Mouse (Mus musculus) kidney, embryonic 15.5 days (tissue): ENCODE data around the gene Slc25a44. TPM values are rescaled to one million over a fixed set of nuclear protein-coding genes. Genes with fewer than 3 reads are reported as not detected.
A peak's percentile ranks its signal among the peaks of the same experiment; 100 is the strongest.
"Not testable (repeated sequence)": the region's sequence is repeated elsewhere in the genome, so short reads cannot be mapped to it uniquely, and the experiment has no call there.

Source experiments
- ATAC-seq: fragments of 200-750 bp; cut with Nextera tagmentation; replicated peaks from 2 replicates; pipeline ENCODE4 v1.8.0; 2017; ENCODE audit warnings: moderate TSS enrichment; ENCODE audit not compliant: low FRiP score
- H3K27ac ChIP-seq: fragments of 300-500 bp; sonication (generic); 2 replicates; pipeline ENCODE4 v1.5.1; 2015; ENCODE audit warnings: mild to moderate bottlenecking, inconsistent platforms
- H3K27me3 ChIP-seq: fragments of 300-500 bp; sonication (generic); 2 replicates; pipeline ENCODE4 v1.6.1; 2015; ENCODE audit warnings: inconsistent platforms
- H3K36me3 ChIP-seq: fragments of 300-500 bp; sonication (generic); 2 replicates; pipeline ENCODE4 v1.6.1; 2015; ENCODE audit warnings: inconsistent platforms
- H3K4me1 ChIP-seq: fragments of 300-500 bp; sonication (generic); 2 replicates; pipeline ENCODE4 v1.6.1; 2015; ENCODE audit warnings: inconsistent platforms
- H3K4me2 ChIP-seq: fragments of 300-500 bp; sonication (generic); 2 replicates; pipeline ENCODE4 v1.6.1; 2015; ENCODE audit warnings: moderate library complexity, mild to moderate bottlenecking, inconsistent platforms
- H3K4me3 ChIP-seq: fragments of 300-500 bp; sonication (generic); replicated peaks from 2 replicates; pipeline ENCODE4 v1.5.1; 2015; ENCODE audit warnings: mild to moderate bottlenecking, inconsistent platforms
- H3K9ac ChIP-seq: fragments of 300-500 bp; sonication (generic); 2 replicates; pipeline ENCODE4 v1.6.1; 2015; ENCODE audit warnings: mild to moderate bottlenecking, inconsistent platforms
- H3K9me3 ChIP-seq: fragments of 300-500 bp; sonication (generic); replicated peaks from 2 replicates; pipeline ENCODE4 v1.6.1; 2016; ENCODE audit warnings: inconsistent platforms
- WGBS: fragments of 180-500 bp; shearing (Covaris S2); methylation state at CpG from one replicate; pipeline ENCODE4 v1.1.7; 2015; ENCODE audit warnings: mixed read lengths; 5-methylcytosine and 5-hydroxymethylcytosine counted together
- polyA plus RNA-seq: library from polyadenylated mRNA; unstranded; fragments of >200 nt; fragmentation: Nextera tagmentation; extraction: Ambion mirVana; gene quantifications from 2 replicates; pipeline ENCODE4 v1.2.1, GENCODE M21; 2015

The Slc25a44 gene
- polyA plus RNA-seq, 1 experiment from 2014 or later, result 17.6 TPM

DNA sequence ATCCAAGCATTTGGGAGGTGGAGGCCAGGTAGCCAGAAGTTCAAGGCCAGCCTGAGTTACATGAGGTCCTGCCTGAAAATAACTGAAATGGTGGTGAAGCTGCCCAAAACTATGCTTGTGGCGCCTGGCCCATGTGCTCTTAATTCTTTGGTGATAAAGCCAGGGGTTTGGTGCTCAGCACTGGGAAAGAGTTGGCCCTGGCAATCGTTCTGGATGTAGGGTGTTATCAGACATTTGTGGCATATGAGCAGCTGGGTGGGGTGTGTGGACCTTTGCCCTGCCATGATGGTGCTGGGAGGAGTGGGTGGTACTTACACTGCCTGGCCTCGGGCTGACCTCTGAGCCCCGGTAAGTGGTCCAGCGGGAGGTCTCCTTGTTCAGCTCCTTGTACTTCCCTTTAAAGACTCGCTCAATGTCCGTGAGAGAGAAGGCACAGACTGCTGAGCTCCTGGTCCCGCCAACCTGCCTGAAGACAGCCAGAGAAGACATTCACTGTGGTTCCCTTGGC, 22.8 kb upstream of the Slc25a44 start:
- H3K36me3 ChIP-seq, result no peaks in the 10 kb centered on the region
- WGBS, result 59% methylated on average over 8 of the region's 8 CpGs
- H3K27me3 ChIP-seq, result 0 out of 2 replicates have a peak, but pooled peaks cover 4% of the 10 kb centered on the region
- no peak overlapping the region for H3K9ac ChIP-seq
- H3K4me1 ChIP-seq, result peaks cover 18% of the 10 kb centered on the region
- H3K9me3 ChIP-seq, result no peaks in the 10 kb centered on the region
- no peak for ATAC-seq
- no peak overlapping the region for H3K27ac ChIP-seq
- H3K4me2 ChIP-seq, result no peak overlapping the region
- no peak overlapping the region for H3K4me3 ChIP-seq

DNA sequence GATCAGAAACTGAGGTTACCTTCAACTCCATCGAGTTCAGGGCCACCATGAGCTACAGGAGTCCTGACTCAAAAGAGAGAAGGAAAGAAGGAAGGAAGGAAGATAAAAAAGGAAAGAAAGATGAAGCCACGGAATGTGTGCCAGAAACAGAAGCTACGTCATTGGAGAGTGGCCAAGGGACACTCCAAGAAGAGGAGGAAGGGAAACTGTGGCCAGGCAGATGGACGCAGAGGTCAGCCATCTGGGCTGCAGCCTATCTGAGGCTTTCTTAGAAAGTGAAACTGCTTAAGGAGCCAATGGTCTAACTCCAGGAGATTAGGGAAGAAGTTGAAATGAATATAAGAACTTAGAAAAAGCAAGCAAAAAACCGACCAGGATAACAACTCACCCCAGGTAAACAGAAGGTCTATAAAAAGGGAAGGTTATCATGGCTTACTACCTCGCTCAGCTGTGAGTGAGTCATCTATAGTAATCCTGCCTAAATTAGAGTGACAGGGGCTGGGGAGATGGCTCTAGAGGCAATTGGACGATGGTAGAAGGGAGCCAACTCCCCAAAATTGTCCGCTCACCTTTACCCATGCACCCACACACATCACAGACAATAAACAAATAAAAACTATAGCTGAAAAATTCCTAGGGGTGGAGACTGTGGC, 21.7 kb upstream of the Slc25a44 start:
- H3K36me3 ChIP-seq, result no peaks in the 10 kb centered on the region
- H3K9ac ChIP-seq, result no peak overlapping the region
- 65% methylated on average over 8 of the region's 8 CpGs for WGBS
- H3K4me1 ChIP-seq, result peaks cover 18% of the 10 kb centered on the region
- no peak overlapping the region for H3K4me3 ChIP-seq
- peaks cover 6% of the 10 kb centered on the region; the same call in 1 of the 2 replicates for H3K27me3 ChIP-seq
- no peak overlapping the region for H3K4me2 ChIP-seq
- H3K27ac ChIP-seq, result no peak overlapping the region
- no peak for ATAC-seq
- no peaks in the 10 kb centered on the region for H3K9me3 ChIP-seq

DNA sequence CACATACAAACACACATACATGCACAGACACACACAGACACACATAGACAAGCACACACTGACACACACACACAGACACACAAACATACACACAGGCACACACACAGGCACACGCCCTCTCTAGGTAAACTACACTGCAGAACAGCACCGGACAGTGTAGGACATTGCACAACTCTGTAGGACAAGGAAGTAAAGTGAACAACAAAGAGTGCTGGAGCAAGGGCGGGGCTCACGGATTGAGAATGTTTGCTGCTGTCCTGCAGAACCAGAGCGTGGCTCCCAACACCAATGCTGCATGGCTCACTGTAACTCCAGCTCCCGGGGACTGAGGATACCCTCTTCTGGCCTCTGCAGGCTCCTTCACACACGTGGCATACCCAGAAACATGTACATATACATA, 17.9 kb upstream of the Slc25a44 start:
- H3K9ac ChIP-seq, result no peak overlapping the region
- ATAC-seq, result no peak
- H3K4me1 ChIP-seq, result peaks cover 28% of the 10 kb centered on the region
- peaks cover 3% of the 10 kb centered on the region; the same call in 1 of the 2 replicates for H3K27me3 ChIP-seq
- H3K9me3 ChIP-seq, result no peaks in the 10 kb centered on the region
- H3K4me2 ChIP-seq, result no peak overlapping the region
- WGBS, result 73% methylated on average over 7 of the region's 7 CpGs
- H3K27ac ChIP-seq, result no peak overlapping the region
- H3K36me3 ChIP-seq, result no peaks in the 10 kb centered on the region
- H3K4me3 ChIP-seq, result no peak overlapping the region

DNA sequence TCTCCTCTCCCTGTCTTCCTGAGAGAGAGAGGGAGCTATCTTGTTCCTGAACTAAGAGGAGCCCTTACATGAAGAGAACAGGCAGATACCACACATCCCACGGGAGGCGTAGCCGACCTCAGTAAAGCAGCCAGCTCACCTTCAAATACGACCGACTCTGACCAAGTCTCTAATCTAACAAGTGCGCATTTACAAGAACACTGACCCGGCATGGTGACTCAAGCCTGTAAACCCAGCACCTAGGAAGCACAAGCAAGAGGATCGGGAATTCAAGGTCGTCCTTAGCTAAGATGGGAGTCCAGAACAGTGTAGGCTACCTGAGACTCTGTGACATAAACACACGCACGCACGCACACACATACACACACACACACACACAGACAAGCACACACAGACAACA, 17.5 kb upstream of the Slc25a44 start:
- WGBS, result 79% methylated on average over 12 of the region's 12 CpGs
- Histone ChIP-seq H3K9ac (no peak overlapping the region), H3K27me3 (peaks cover 3% of the 10 kb centered on the region; the same call in 1 of the 2 replicates), H3K27ac (no peak overlapping the region), H3K4me2 (no peak overlapping the region), H3K4me1 (peaks cover 29% of the 10 kb centered on the region), H3K4me3 (no peak overlapping the region), H3K9me3 (no peaks in the 10 kb centered on the region), H3K36me3 (no peaks in the 10 kb centered on the region)
- ATAC-seq, result no peak

DNA sequence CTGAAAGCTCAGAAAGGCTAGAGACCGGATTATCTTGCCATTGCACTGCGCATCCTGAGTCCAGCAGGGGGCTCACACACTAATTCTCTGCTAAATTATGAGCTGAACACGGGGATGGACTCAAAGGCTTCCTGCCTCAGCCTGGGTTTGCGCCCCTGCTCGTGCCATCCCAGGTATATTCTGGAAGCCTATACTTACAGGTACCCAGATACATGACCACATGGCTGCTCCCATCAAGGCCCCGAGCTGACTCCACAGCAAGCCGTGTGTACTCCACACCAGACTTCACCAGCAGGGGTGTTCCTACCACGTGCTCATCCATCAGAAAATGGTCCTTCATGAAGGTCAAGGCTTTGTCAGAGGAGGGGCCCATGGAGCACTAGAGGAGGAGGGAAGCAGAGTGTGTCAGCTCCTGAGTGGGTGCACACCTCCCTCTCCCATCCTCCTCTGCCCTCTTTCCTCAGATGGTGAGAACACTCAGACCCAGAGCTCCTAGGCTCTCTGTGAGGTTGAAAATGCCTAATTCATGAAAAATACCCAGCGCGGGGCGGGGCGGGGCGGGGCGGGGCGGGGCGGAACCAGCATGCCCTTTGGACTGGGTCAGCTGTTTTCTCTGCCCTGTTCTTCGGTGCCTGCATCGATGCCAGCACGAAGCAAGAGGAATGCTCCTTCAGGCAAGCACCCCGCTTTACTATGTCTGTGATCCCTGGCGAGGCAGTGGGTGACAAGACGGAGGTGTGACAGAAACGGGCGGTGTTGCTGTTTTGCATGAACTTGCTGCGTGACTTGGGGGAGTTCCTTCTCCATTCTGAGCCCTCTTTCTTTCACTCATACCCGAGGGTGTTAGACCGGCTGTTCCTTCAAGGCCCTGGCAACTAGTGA, 15.8 kb upstream of the Slc25a44 start:
- Histone ChIP-seq H3K27me3 (peaks cover 3% of the 10 kb centered on the region; the same call in 1 of the 2 replicates), H3K36me3 (no peaks in the 10 kb centered on the region), H3K27ac (no peak overlapping the region), H3K4me3 (peak overlapping the region; percentile 19), H3K9me3 (no peaks in the 10 kb centered on the region), H3K4me1 (peaks cover 45% of the 10 kb centered on the region), H3K4me2 (peak overlapping the region; percentile 50), H3K9ac (no peak overlapping the region)
- ATAC-seq, result no peak; the same call in 1 of the 2 replicates
- WGBS, result 12% methylated on average over 27 of the region's 27 CpGs

DNA sequence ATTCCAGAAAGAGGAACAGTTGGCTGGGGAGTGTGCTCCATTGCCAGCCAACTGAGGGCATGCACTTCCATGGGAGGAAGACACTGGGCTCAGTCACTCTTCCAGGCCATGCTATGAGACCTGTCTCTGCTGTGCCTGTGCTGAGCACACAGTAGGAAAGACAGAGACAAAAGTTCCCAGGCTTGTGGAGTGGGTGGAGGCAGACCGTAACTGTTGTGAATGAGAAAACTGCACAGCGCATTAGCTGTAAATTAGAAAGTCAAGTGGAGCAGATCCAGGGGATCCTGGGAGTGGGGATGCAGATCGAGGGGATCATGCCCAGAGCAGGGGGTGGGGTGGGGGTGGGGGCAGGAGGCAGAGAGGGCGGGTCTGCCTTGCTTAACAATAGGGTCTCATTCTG, 14.6 kb upstream of the Slc25a44 start:
- ATAC-seq, result no peak
- Histone ChIP-seq H3K4me3 (no peak overlapping the region), H3K9ac (no peak overlapping the region), H3K4me2 (no peak overlapping the region), H3K27ac (no peak overlapping the region), H3K9me3 (no peaks in the 10 kb centered on the region), H3K27me3 (peaks cover 3% of the 10 kb centered on the region; the same call in 1 of the 2 replicates), H3K36me3 (no peaks in the 10 kb centered on the region), H3K4me1 (peaks cover 50% of the 10 kb centered on the region)
- 69% methylated on average over 4 of the region's 4 CpGs for WGBS

DNA sequence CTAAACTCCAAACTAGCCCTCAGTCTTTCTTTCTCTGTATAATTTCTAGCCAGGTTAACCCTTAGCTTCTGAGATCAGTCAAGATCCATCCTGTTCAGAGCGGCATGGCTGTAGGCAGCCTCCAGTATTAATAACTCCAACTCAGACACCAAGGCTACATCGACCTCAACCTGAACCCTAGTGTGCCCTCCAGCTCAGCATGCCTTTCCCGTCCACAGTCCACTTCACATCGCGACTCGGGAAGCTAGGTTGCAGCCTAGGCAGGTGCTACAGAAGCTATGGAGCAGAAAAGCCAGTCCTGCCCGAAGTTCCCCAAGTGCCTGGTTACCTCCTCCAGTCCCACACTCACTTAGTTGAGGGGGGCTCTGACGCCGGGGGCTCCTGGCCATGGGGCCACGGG, 12.5 kb upstream of the Slc25a44 start:
- H3K4me2 ChIP-seq, result peak overlapping the region; percentile 72
- peaks cover 3% of the 10 kb centered on the region; the same call in 1 of the 2 replicates for H3K27me3 ChIP-seq
- H3K27ac ChIP-seq, result peak overlapping the region; percentile 87
- H3K9ac ChIP-seq, result peak overlapping the region; percentile 41; the same call in 1 of the 2 replicates
- H3K9me3 ChIP-seq, result no peaks in the 10 kb centered on the region
- no peaks in the 10 kb centered on the region for H3K36me3 ChIP-seq
- WGBS, result 49% methylated on average over 10 of the region's 10 CpGs
- peaks cover 50% of the 10 kb centered on the region for H3K4me1 ChIP-seq
- peak; percentile 53 for ATAC-seq
- peak overlapping the region; percentile 41 for H3K4me3 ChIP-seq

DNA sequence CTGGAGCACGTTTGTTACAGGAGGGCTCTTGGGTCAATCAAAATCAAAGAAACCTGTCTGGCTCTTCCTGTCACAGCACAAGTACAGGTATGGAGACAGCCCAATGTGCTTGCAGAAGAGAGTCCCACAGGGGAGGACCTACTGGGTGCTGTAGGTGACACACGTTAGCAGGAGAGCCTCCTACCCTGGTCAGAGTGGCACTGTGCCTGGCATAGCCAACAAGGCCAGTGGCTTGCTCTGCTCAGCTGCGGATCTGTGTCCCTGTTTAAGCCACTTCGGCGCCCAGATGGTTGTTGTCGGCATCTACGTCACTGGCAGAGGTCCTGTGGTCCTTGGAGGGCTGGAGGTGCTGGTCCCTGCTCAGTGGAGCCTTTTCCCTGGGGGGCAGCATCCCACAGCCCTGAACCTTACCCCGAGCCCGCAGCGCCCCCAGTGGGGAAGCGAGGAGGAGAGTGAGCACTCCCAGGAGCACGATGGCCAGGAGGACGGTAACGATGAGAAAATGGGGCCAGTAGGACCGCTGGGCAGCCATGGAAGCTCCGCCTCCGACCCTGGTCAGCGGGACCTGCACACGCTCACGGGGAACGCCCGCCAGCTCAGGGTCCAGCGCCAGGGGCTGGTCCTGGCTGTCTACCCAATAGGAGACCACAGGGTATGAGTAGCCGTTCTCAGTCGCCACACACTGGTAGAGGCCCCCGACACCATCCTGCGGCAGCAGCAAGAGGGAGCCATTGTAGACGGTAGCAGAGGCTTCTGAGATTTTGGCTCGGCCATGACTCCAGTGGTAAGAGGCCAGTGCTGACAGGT, 11.7 kb upstream of the Slc25a44 start:
- Histone ChIP-seq H3K4me1 (peaks cover 50% of the 10 kb centered on the region), H3K27me3 (peaks cover under 1% of the 10 kb centered on the region; the same call in 1 of the 2 replicates), H3K4me2 (peak overlapping the region; percentile 72), H3K9ac (peak overlapping the region; percentile 41), H3K36me3 (no peaks in the 10 kb centered on the region), H3K4me3 (peak overlapping the region; percentile 41), H3K9me3 (no peaks in the 10 kb centered on the region), H3K27ac (peak overlapping the region; percentile 87)
- WGBS, result 8% methylated on average over 28 of the region's 29 CpGs
- peak; percentile 92 for ATAC-seq

DNA sequence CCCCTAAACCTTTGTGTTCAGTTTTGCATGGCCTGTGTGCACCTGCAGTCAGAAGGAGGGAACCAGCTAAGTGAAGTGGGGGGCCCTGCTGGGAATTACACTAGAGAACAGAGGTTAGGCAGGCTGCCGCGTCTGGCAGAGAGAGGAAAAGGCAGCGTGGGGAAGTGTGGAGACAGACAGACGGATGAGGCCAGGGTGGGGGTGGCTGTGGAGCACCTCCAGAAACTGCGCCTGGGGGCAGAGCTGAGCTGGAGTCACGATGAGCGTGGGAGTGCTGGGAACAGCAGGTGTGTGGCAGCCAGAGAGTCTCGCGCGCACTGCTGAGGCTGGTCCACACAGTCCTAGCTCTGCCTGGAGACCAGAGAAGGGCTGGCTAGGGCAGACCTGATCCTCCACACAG, 10.6 kb upstream of the Slc25a44 start:
- Histone ChIP-seq H3K4me3 (no peak overlapping the region), H3K4me1 (peaks cover 42% of the 10 kb centered on the region), H3K4me2 (no peak overlapping the region), H3K27ac (no peak overlapping the region), H3K36me3 (no peaks in the 10 kb centered on the region), H3K9me3 (no peaks in the 10 kb centered on the region), H3K27me3 (no peaks in the 10 kb centered on the region), H3K9ac (no peak overlapping the region)
- WGBS, result 39% methylated on average over 10 of the region's 10 CpGs
- ATAC-seq, result no peak

DNA sequence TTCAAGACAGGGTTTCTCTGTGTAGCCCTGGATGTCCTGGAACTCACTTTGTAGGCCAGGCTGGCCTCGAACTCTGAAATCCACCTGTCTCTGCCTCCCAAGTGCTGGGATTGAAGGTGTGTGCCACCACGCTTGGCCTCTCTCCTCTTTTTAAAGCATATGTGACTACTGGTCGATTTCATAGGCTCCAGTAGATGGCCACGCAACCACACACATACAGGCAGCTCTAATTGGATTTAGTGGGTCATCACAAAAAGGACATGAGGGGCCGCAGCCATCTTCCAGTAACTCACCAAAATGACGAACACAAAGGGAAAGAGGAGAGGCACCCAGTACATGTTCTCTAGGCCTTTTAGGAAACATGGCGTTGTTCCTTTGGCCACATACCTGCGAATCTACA, 3.7 kb upstream of the Slc25a44 start:
- not testable (repeated sequence) for H3K27me3 ChIP-seq, H3K4me2 ChIP-seq, ATAC-seq, H3K9ac ChIP-seq, H3K9me3 ChIP-seq, H3K36me3 ChIP-seq, H3K27ac ChIP-seq, H3K4me3 ChIP-seq
- H3K4me1 ChIP-seq, result peaks cover 14% of the 10 kb centered on the region
- WGBS, result 73% methylated on average over 8 of the region's 8 CpGs

DNA sequence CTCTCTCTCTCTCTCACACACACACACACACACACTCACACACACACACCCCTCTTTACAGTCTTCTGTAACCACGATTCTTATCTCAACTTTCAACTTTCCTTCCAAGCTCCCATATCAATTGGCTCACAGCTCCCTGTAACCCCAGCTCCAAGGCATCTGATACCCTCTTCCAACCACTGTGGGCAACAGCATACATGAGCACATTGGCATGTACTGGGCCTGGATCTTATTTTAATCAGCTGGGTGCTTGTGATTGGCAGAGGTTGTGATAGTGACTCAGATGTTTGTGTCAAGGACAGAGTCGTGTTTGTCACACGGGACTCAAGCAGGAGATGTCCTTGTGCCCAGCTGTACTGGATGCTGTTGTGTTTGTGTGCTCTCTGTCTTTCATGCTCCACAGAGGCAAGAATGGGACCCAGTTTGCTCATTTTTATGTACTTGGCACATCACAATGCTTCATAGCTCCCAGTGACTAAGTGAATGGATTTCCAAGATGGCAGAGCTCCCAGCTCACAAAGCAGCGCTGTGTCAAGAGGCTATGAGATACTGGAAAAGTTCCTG, 2.5 kb upstream of the Slc25a44 start:
- Histone ChIP-seq H3K4me2 (no peak overlapping the region), H3K4me3 (no peak overlapping the region), H3K4me1 (peaks cover 21% of the 10 kb centered on the region), H3K27ac (no peak overlapping the region), H3K36me3 (no peaks in the 10 kb centered on the region), H3K9me3 (no peaks in the 10 kb centered on the region), H3K27me3 (no peaks in the 10 kb centered on the region), H3K9ac (no peak overlapping the region)
- 83% methylated on average over 4 of the region's 4 CpGs for whole genome bisulfite sequencing
- no peak for ATAC-seq
